Mouse (Mus musculus): ENCODE data around the gene Zfp9. TPM values are rescaled to one million over a fixed set of nuclear protein-coding genes. Genes with fewer than 3 reads are reported as not detected.

Zfp9 gene
- polyA plus RNA-seq (2015; fragmentation: Nextera tagmentation; extraction: Ambion mirVana): 5.8 and 5.9 TPM in 2 replicates

GRCm38 (mm10) chr6:118478957-118479708 lies at the start of gene Zfp9:
Zfp9 (minus strand) TSS chr6:118479320.

GRCm38 (mm10) chr6:118455042-118455631 lies 24.0 kb downstream of the Zfp9 start, which contains the start of gene Zfp248:
Zfp248 (minus strand) TSS chr6:118455528.

GRCm38 (mm10) chr6:118419050-118419920 lies 59.8 kb downstream of the Zfp9 start, which contains the start of gene Bms1:
Bms1 (minus strand) TSS chr6:118419474.

Small RNA genes lying within 50 kb of the gene (microRNA-seq; reads per million reads assigned to microRNA genes)
- gene Gm25953: 0 reads per million in 2 experiments

Other genes starting within 250 kb of the Zfp9 start
- 13.0 and 13.7 TPM in 2 replicates for gene Bms1, start 59.8 kb downstream of the Zfp9 start, polyA plus RNA-seq (2015; fragmentation: Nextera tagmentation; extraction: Ambion mirVana)
- 2.3 and 2.4 TPM in 2 replicates for gene Zfp248, start 23.8 kb downstream of the Zfp9 start, polyA plus RNA-seq (2015; fragmentation: Nextera tagmentation; extraction: Ambion mirVana)
- gene Ankrd26, start 82.9 kb upstream of the Zfp9 start, polyA plus RNA-seq (2015; fragmentation: Nextera tagmentation; extraction: Ambion mirVana): 4.2 and 5.3 TPM in 2 replicates